Mouse (Mus musculus) ES-E14 (cell line): Measurements from ENCODE around the gene Nxph1. TPM values are rescaled to one million over a fixed set of nuclear protein-coding genes. Genes with fewer than 3 reads are reported as not detected.

Experiments
- DNase-seq: peaks from one replicate; pipeline ENCODE4 v3.0.0-alpha.2; 2013; ENCODE audit warnings: low read depth, low spot score
- H3K27ac ChIP-seq: 2 replicates; pipeline ENCODE4 v1.5.1; 2012; ENCODE audit warnings: low read depth, mild to moderate bottlenecking, low read length, moderate library complexity, mixed read lengths; ENCODE audit not compliant: poor library complexity, insufficient read depth, severe bottlenecking
- H3K36me3 ChIP-seq: 2 replicates; pipeline ENCODE4 v1.6.1; 2012; ENCODE audit warnings: mild to moderate bottlenecking, low read length, moderate library complexity, mixed read lengths; ENCODE audit not compliant: control insufficient read depth, poor library complexity, insufficient read depth, severe bottlenecking
- H3K4me1 ChIP-seq, 2 experiments: fragments of 150-350 bp in 1 of 2; sonication (generic) in 1 of 2; 2 replicates each; pipeline ENCODE4 v1.6.1; 2012; ENCODE audit warnings: low read length in 2 of 2, mild to moderate bottlenecking in 1 of 2, mixed read lengths in 1 of 2; ENCODE audit not compliant: control insufficient read depth in 2 of 2, insufficient read depth in 2 of 2, poor library complexity in 1 of 2
- H3K4me3 ChIP-seq, 2 experiments: fragments of 150-350 bp in 1 of 2; sonication (generic) in 1 of 2; 2 replicates each; pipeline ENCODE4 v1.5.1; 2012; ENCODE audit warnings: low read length in 2 of 2, low read depth in 1 of 2, mild to moderate bottlenecking in 1 of 2, mixed read lengths in 1 of 2; ENCODE audit not compliant: insufficient read depth in 1 of 2, poor library complexity in 1 of 2, severe bottlenecking in 1 of 2
- H3K9ac ChIP-seq: 2 replicates; pipeline ENCODE4 v1.6.1; 2012; ENCODE audit warnings: low read depth, mild to moderate bottlenecking, low read length, mixed read lengths; ENCODE audit not compliant: poor library complexity, insufficient read depth, severe bottlenecking
- H3K9me3 ChIP-seq: fragments of 150-350 bp; sonication (generic); 2 replicates; pipeline ENCODE4 v1.6.1; 2012; ENCODE audit warnings: low read depth, mild to moderate bottlenecking, low read length; ENCODE audit not compliant: control insufficient read depth, insufficient read depth
- CHD2 ChIP-seq: IDR thresholded peaks from 2 replicates; pipeline ENCODE4 v1.6.1; 2014; ENCODE audit warnings: mild to moderate bottlenecking, low read depth, low read length, inconsistent platforms
- HCFC1 ChIP-seq: IDR thresholded peaks from 2 replicates; pipeline ENCODE4 v1.6.1; 2012; ENCODE audit warnings: low read length, inconsistent platforms, borderline replicate concordance; ENCODE audit not compliant: insufficient read depth
- MAFK ChIP-seq: IDR thresholded peaks from 2 replicates; pipeline ENCODE4 v1.6.1; 2014; ENCODE audit warnings: mild to moderate bottlenecking, low read depth, low read length, inconsistent platforms; ENCODE audit not compliant: insufficient read depth
- ZC3H11A ChIP-seq: IDR thresholded peaks from 2 replicates; pipeline ENCODE4 v1.6.1; 2012; ENCODE audit warnings: low read depth, mild to moderate bottlenecking, inconsistent platforms, low read length, borderline replicate concordance
- ZNF384 ChIP-seq: IDR thresholded peaks from 2 replicates; pipeline ENCODE4 v1.6.1; 2012; ENCODE audit warnings: low read depth, low read length, inconsistent platforms
- in situ Hi-C, 2 experiments: fragments of 600-800 bp; cut with MboI; formaldehyde crosslinking; loops; one replicate each; pipeline ENCODE4 v1.15.1; 2025; ENCODE audit warnings: low sequenced_read_pairs in 2 of 2, inconsistent platforms in 1 of 2; ENCODE audit not compliant: unreplicated experiment in 2 of 2
- total RNA-seq: library from RNA; depleted of rRNA; stranded (reverse); fragments of 300-350 nt; gene quantifications from 2 replicates; pipeline ENCODE4 v1.2.3, GENCODE M21; 2012

The Nxph1 gene
- total RNA-seq, 1 experiment = not detected

GRCm38 (mm10) chr6:8958081-8958919 lies 10.1 kb downstream of the Nxph1 start:
- Histone ChIP-seq H3K9ac (no peak overlapping the region), H3K4me3 (0 out of 4 replicates have a peak overlapping the region, but pooled peaks of 1 of the 2 experiments have one; percentile 20), H3K36me3 (no peaks in the 10 kb centered on the region), H3K4me1 (no peaks in the 10 kb centered on the region; a peak in 1 of 4 replicates), H3K27ac (no peak overlapping the region), H3K9me3 (no peaks in the 10 kb centered on the region)
- DNase-seq = no peak
- in situ Hi-C loops = no loop called here
- no peak for TF ChIP-seq ZC3H11A
- no peak for TF ChIP-seq HCFC1
- no peak for TF ChIP-seq MAFK
- no peak for TF ChIP-seq ZNF384
- no peak for TF ChIP-seq CHD2

GRCm38 (mm10) chr6:8959810-8960209 lies 11.6 kb downstream of the Nxph1 start:
- Histone ChIP-seq H3K4me1 (no peaks in the 10 kb centered on the region; a peak in 1 of 4 replicates), H3K36me3 (no peaks in the 10 kb centered on the region), H3K27ac (no peak overlapping the region), H3K4me3 (no peak overlapping the region), H3K9me3 (no peaks in the 10 kb centered on the region), H3K9ac (no peak overlapping the region)
- DNase-seq = no peak
- in situ Hi-C loops = no loop called here
- no peak for TF ChIP-seq ZC3H11A
- TF ChIP-seq ZNF384 = no peak
- no peak for TF ChIP-seq MAFK
- TF ChIP-seq HCFC1 = no peak
- no peak for TF ChIP-seq CHD2

GRCm38 (mm10) chr6:8970576-8970975 lies 22.3 kb downstream of the Nxph1 start:
- in situ Hi-C loops = no loop called here
- Histone ChIP-seq H3K36me3 (no peaks in the 10 kb centered on the region), H3K9ac (no peak overlapping the region), H3K27ac (no peak overlapping the region), H3K4me1 (no peaks in the 10 kb centered on the region), H3K9me3 (no peaks in the 10 kb centered on the region), H3K4me3 (no peak overlapping the region)
- no peak for DNase-seq
- TF ChIP-seq MAFK (no peak), ZC3H11A (no peak), CHD2 (no peak), ZNF384 (no peak), HCFC1 (no peak)

DNA sequence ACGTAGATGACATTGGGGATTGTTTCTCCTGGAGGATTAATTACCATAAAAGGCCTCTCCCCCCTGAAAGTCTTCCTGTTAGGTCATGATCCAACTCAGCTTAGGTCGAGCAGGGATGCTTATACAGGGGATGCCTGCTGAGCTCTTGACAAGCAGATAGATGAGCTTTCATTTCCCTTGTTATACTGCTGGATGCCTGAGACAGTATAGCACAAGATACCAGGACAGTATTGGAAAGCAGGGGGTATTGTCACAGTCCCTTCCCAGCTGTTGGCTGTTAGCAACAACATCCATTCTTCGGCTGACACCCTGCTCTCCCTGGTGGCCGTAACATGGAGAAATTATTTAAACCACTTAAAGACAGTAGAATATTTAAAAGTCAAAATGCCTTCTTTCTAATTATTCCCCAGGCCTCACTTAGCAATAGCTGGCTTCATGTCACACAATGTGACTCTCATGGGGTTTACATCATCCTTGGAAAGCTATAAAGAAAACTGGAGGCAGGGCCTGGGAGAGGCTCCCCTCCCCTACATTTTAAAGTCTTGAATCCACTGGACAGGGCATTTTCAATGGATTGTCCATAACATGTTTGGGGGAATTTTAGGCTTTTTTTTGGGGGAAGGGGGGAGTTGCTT lies 31.1 kb downstream of the Nxph1 start:
- Histone ChIP-seq H3K36me3 (no peaks in the 10 kb centered on the region), H3K9ac (no peak overlapping the region), H3K4me1 (no peaks in the 10 kb centered on the region), H3K27ac (no peak overlapping the region), H3K4me3 (no peak overlapping the region), H3K9me3 (no peaks in the 10 kb centered on the region)
- TF ChIP-seq ZC3H11A = no peak
- no peak for TF ChIP-seq HCFC1
- TF ChIP-seq MAFK = no peak
- no peak for DNase-seq
- in situ Hi-C loops = no loop called here
